Mouse (Mus musculus) forebrain, embryonic 15.5 days (tissue): ENCODE results near the gene Slc2a8. TPM values are rescaled to one million over a fixed set of nuclear protein-coding genes. Genes with fewer than 3 reads are reported as not detected.
A peak's percentile ranks its signal among the peaks of the same experiment; 100 is the strongest.

Source experiments
- ATAC-seq: fragments of 200-750 bp; cut with Nextera tagmentation; replicated peaks from 2 replicates; pipeline ENCODE4 v1.8.0; 2017; ENCODE audit warnings: mild to moderate bottlenecking, moderate TSS enrichment, moderate library complexity
- H3K27ac ChIP-seq: fragments of 300-500 bp; sonication (generic); replicated peaks from 2 replicates; pipeline ENCODE4 v1.5.1; 2015; ENCODE audit warnings: mild to moderate bottlenecking, inconsistent platforms
- H3K27me3 ChIP-seq: fragments of 300-500 bp; sonication (generic); 2 replicates; pipeline ENCODE4 v1.6.1; 2015; ENCODE audit warnings: inconsistent platforms
- H3K36me3 ChIP-seq: fragments of 300-500 bp; sonication (generic); 2 replicates; pipeline ENCODE4 v1.6.1; 2015; ENCODE audit warnings: mild to moderate bottlenecking, inconsistent platforms
- H3K4me1 ChIP-seq: fragments of 300-500 bp; sonication (generic); 2 replicates; pipeline ENCODE4 v1.6.1; 2015; ENCODE audit warnings: inconsistent platforms
- H3K4me2 ChIP-seq: fragments of 300-500 bp; sonication (generic); replicated peaks from 2 replicates; pipeline ENCODE4 v1.6.1; 2015; ENCODE audit warnings: mild to moderate bottlenecking, inconsistent platforms
- H3K4me3 ChIP-seq: fragments of 300-500 bp; sonication (generic); 2 replicates; pipeline ENCODE4 v1.5.1; 2015; ENCODE audit warnings: mild to moderate bottlenecking, inconsistent platforms
- H3K9ac ChIP-seq: fragments of 300-500 bp; sonication (generic); replicated peaks from 2 replicates; pipeline ENCODE4 v1.6.1; 2015; ENCODE audit warnings: mild to moderate bottlenecking, inconsistent platforms
- H3K9me3 ChIP-seq: fragments of 300-500 bp; sonication (generic); 2 replicates; pipeline ENCODE4 v1.6.1; 2016; ENCODE audit warnings: inconsistent platforms
- WGBS: fragments of 180-500 bp; shearing (Covaris S2); methylation state at CpG from one replicate; pipeline ENCODE4 v1.1.7; 2015; ENCODE audit warnings: mixed read lengths; 5-methylcytosine and 5-hydroxymethylcytosine counted together
- polyA plus RNA-seq: library from polyadenylated mRNA; unstranded; fragments of >200 nt; fragmentation: Nextera tagmentation; extraction: Ambion mirVana; gene quantifications from 2 replicates; pipeline ENCODE4 v1.2.1, GENCODE M21; 2015

The Slc2a8 gene
- polyA plus RNA-seq, 1 experiment from 2014 or later = 20.9 TPM

DNA sequence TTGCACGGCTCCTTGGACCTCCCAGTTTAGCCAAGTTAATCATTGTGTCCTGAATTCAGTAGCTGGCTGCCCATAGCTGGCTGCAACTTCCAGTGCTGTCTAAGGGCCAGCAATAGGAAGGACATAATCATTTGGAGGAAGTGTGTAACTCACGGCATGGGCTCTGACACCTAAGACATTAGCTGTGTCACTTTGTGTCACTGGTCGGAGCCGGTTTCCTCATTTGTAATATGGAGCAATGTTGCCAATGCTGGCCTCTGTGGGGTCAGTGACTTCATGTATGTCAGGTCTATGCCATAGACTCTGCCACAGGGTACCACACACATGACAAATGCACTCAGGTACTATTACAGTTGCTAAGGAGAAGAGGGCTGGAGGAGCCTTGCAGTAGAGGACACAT lies 21.6 kb downstream of the Slc2a8 start:
- H3K27me3 ChIP-seq = no peaks in the 10 kb centered on the region
- 93% methylated on average over 4 of the region's 4 CpGs for WGBS
- no peak for ATAC-seq
- H3K4me2 ChIP-seq = peak overlapping the region; percentile 91
- peak overlapping the region; percentile 71; the same call in 1 of the 2 replicates for H3K4me3 ChIP-seq
- peaks cover 33% of the 10 kb centered on the region for H3K36me3 ChIP-seq
- peak overlapping the region; percentile 90; the same call in 1 of the 2 replicates for H3K9ac ChIP-seq
- no peaks in the 10 kb centered on the region for H3K9me3 ChIP-seq
- H3K27ac ChIP-seq = no peak overlapping the region
- peaks cover 39% of the 10 kb centered on the region for H3K4me1 ChIP-seq

DNA sequence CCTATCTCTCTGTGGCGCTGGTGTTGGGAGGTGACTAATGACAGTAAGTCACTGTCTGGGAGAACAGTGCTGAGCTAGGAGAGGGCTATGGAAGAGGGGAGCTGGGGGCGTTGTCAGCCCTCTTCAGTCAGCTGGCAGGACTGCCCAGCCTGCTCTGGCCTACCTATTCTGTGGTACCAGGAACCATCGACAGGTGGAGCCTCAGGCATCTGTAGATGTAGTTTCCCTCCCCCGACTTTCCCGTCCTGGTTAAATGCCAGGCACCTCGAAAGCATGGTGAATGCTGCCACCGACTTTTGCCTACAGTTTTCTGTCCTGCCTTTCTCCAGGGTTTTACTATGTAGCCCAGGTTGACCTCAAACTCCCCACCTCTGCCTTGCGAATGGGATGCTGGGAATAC lies 24.5 kb downstream of the Slc2a8 start:
- H3K27me3 ChIP-seq = no peaks in the 10 kb centered on the region
- H3K4me1 ChIP-seq = peaks cover 14% of the 10 kb centered on the region
- no peak for ATAC-seq
- no peak overlapping the region for H3K4me2 ChIP-seq
- H3K9me3 ChIP-seq = no peaks in the 10 kb centered on the region
- peaks cover 32% of the 10 kb centered on the region for H3K36me3 ChIP-seq
- H3K27ac ChIP-seq = no peak overlapping the region
- no peak overlapping the region for H3K9ac ChIP-seq
- WGBS = 59% methylated on average over 8 of the region's 8 CpGs
- no peak overlapping the region for H3K4me3 ChIP-seq

DNA sequence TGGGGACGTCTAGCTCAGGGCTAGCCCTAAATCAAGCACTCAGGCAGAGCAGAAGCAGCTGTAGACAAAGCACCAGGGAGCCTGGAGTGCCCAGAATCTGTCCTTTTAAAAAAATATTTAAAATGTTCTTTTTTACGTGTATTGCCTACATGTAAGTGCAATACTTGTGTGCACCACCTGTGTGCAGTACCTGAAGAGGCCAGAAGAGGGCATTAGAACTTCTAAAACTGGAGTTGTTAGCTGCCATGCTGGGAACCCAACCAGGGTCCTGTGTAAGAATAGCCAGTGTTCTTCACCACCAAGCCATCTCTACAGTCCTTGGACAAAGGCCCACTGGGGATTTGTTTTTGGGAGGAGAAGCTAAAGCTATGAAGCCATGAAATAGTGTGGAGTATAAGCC lies 27.3 kb downstream of the Slc2a8 start:
- no peak for ATAC-seq

DNA sequence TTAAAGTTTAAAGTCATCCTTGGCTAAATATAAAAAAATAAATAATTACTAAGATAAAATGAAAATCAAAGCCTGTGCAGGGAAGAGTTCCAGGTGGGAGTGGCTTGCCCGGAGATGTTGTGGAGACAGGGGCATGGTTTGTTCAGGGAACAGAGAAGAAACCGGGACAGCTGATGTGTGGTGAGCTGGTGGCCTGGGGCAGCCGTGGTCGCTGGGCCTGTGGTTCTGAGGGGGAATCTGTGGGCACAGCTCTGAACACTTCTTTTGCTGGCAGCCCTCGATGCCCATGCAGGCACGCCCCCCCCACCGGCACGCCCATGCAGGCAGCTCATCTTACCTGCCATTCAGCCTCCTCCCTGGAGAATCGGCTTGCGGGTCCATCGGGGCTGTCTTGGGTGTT lies 34.4 kb downstream of the Slc2a8 start:
- Histone ChIP-seq H3K27ac (no peak overlapping the region), H3K4me3 (no peak overlapping the region), H3K36me3 (peaks cover 39% of the 10 kb centered on the region), H3K27me3 (no peaks in the 10 kb centered on the region), H3K4me2 (no peak overlapping the region), H3K4me1 (no peaks in the 10 kb centered on the region), H3K9ac (no peak overlapping the region), H3K9me3 (no peaks in the 10 kb centered on the region)
- WGBS = 92% methylated on average over 11 of the region's 11 CpGs
- ATAC-seq = no peak

More for the DNA sequence above, 27.3 kb downstream of the Slc2a8 start:
- H3K4me3 ChIP-seq = no peak overlapping the region
- no peaks in the 10 kb centered on the region for H3K27me3 ChIP-seq
- H3K4me2 ChIP-seq = no peak overlapping the region
- H3K9ac ChIP-seq = no peak overlapping the region
- no peak overlapping the region for H3K27ac ChIP-seq
- H3K9me3 ChIP-seq = no peaks in the 10 kb centered on the region
- peaks cover 38% of the 10 kb centered on the region for H3K36me3 ChIP-seq
- H3K4me1 ChIP-seq = no peaks in the 10 kb centered on the region
- 100% methylated on average over 2 of the region's 2 CpGs for WGBS

DNA sequence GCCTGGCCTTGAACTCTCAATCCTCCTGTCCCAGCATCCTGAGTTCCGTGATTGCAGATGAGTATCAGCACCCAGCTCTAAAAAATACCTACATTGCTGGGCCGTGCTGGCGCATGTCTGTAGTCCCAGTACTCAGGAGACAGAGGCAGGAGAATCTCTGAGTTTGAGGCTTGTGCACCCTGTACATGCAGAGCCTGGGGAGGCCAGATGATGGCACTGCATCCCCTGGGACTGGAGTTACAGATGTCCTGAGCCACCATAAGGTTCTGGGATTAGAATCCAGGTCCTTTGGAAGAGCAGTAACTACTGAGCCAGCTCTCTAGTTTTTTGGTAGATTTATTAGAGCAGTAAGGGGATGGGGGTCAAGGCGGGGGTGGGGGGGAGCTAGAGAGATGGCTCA lies 41.4 kb downstream of the Slc2a8 start:
- ATAC-seq = no peak
- H3K36me3 ChIP-seq = peaks cover 53% of the 10 kb centered on the region
- H3K9ac ChIP-seq = no peak overlapping the region
- 91% methylated on average over 4 of the region's 4 CpGs for WGBS
- no peak overlapping the region for H3K4me2 ChIP-seq
- H3K9me3 ChIP-seq = no peaks in the 10 kb centered on the region
- no peak overlapping the region for H3K4me3 ChIP-seq
- no peak overlapping the region for H3K27ac ChIP-seq
- H3K27me3 ChIP-seq = no peaks in the 10 kb centered on the region
- no peaks in the 10 kb centered on the region for H3K4me1 ChIP-seq

DNA sequence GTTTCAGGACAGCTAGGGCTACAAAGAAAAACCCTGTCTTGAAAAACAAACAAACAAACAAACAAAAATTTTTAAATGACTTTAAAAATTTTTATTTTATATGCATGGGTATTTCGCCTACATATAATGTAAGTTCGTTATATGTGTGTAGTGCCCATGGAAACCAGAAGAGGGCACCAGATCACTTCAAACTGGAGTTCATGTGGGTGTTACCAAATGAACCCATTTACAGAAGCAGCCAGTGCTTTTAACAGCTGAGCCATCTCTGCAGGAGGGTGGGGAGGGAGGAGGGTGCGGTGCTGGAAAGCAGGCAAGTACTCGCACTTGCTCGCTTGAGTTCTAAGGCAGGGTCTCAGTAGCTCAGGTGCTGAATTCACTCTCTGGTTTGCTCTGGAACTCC lies 42.5 kb downstream of the Slc2a8 start:
- no peak overlapping the region for H3K4me2 ChIP-seq
- no peak overlapping the region for H3K27ac ChIP-seq
- H3K4me3 ChIP-seq = no peak overlapping the region
- no peak overlapping the region for H3K9ac ChIP-seq
- H3K36me3 ChIP-seq = peaks cover 48% of the 10 kb centered on the region
- H3K9me3 ChIP-seq = no peaks in the 10 kb centered on the region
- no peaks in the 10 kb centered on the region for H3K27me3 ChIP-seq
- 69% methylated on average over 5 of the region's 5 CpGs for WGBS
- H3K4me1 ChIP-seq = no peaks in the 10 kb centered on the region
- ATAC-seq = no peak

DNA sequence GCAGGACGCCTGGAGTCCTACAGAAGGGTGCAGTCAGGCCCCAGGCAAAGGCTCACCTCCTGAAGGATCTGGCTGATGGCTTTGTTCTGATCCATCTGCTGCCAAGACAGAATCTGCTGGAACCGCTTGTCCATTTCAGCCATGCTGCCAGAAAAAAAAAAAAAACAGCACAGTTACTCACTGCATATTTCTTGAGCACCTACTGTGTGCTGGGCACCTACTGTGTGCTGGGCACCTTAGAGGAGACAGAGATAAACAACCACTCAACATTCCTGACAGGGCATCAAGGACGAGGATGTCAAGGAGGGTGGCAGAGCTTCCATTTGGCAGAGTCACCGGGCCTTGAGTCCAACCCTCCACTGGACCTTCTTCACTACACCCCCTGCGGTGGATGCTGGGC lies 43.1 kb downstream of the Slc2a8 start:
- Histone ChIP-seq H3K4me1 (no peaks in the 10 kb centered on the region), H3K4me3 (no peak overlapping the region), H3K9ac (no peak overlapping the region), H3K4me2 (no peak overlapping the region), H3K9me3 (no peaks in the 10 kb centered on the region), H3K36me3 (peaks cover 46% of the 10 kb centered on the region), H3K27ac (no peak overlapping the region), H3K27me3 (no peaks in the 10 kb centered on the region)
- no peak for ATAC-seq
- 96% methylated on average over 5 of the region's 5 CpGs for WGBS

DNA sequence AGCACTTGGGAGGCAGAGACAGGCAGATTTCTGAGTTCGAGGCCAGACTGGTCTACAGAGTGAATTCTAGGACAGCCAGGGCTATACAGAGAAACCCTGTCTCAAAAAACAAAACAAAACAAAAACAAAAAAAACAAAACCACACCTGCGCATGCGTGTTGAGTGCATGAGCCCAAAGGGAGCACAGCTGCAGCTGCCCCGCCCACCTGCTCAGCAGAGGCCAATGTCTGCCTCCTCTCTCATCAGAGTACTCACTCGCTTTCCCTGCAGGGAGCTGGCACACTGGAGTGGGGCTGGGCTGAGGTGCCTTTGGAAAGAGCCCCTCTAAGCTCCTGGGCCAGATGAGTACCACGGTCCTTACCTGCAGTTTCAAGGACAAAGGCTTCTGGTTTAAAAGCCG lies 50.2 kb downstream of the Slc2a8 start:
- ATAC-seq = no peak
- Histone ChIP-seq H3K36me3 (peaks cover 18% of the 10 kb centered on the region; the same call in 1 of the 2 replicates), H3K4me2 (no peak overlapping the region)

DNA sequence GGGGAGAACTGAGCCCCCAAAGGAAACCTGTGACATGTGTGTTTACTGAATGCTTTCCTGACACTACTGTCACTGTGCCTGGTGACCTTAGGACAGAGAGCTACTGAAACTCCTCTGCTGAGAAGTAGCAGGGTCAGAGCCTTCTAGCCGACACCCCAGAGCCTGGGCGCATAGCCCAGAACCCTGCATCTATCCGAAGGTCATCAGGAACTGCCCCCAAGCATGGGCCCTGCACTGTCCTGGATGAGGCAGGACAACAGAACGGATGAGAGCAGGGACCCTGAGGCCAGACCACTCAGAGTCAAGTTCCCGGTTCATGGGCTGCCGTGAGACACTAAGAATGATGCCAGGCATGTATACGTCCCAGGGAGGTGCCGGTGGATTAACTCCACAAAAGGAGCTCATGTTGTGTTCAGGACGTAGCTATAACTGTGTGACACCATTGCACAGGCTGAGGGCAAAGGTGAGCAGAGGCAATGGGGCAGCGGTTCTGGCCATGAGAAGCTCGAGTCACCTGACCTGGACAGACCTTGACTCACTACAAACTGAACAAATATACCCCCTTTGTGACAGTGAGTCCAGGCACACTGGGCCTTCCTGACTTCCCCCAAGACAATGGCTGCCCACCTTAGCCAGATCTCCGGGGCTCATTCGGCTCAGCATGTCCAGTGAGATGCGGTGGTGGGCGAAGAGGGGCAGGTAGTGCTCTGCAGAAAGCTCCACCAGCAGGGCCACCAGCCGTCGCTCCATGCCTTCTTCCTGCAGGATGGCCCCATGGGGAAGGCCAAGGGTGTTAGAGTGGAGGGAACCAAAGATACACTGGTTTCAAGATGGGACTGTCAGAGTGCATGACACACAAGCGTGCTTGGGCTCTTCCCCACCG lies 52.7 kb downstream of the Slc2a8 start:
- Histone ChIP-seq H3K9ac (no peak overlapping the region), H3K36me3 (peaks cover 18% of the 10 kb centered on the region; the same call in 1 of the 2 replicates), H3K4me3 (no peak overlapping the region), H3K27ac (no peak overlapping the region), H3K4me1 (no peaks in the 10 kb centered on the region), H3K27me3 (no peaks in the 10 kb centered on the region), H3K4me2 (no peak overlapping the region), H3K9me3 (no peaks in the 10 kb centered on the region)
- 88% methylated on average over 19 of the region's 19 CpGs for WGBS
- ATAC-seq = no peak

More for the DNA sequence above, 50.2 kb downstream of the Slc2a8 start:
- no peak overlapping the region for H3K4me3 ChIP-seq
- WGBS = 70% methylated on average over 7 of the region's 7 CpGs
- no peaks in the 10 kb centered on the region for H3K27me3 ChIP-seq
- no peaks in the 10 kb centered on the region for H3K4me1 ChIP-seq
- H3K9me3 ChIP-seq = no peaks in the 10 kb centered on the region
- H3K9ac ChIP-seq = no peak overlapping the region
- no peak overlapping the region for H3K27ac ChIP-seq

DNA sequence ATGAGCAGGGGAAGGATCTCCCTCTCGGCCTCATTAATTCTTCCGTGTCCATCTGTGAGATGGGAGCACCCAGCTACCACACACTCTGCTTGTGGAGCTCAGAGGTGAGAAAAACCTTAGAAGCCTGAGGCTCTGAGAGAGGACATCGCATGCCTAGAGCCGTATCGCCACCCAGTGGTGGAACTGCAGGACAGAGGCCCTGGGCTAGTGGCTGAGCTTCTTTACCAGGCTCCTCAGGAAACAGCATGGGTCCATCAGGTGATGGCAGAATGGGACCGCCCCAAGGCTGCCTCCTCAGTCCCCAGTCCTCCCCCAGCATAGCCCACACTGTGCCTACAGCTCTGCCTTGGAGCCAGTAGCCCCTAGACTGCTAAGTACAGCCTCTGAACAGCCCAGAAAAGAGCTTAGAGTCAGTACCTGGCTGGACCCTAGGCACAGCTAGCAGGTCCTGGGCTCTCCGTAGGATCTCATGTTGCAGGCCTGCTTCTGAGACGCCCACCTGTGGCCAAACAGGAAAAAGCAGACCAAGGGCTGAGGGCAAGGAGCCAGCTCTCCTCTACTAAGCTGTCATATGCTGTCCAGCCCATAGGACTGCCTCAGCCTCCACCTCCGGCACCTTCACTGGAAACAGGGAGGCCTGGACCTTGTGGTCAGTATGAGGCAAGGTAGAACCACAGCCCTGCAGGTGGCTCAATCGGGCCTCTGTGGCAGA lies 53.5 kb downstream of the Slc2a8 start:
- WGBS = 26% methylated on average over 10 of the region's 10 CpGs
- Histone ChIP-seq H3K4me2 (no peak overlapping the region), H3K4me3 (no peak overlapping the region), H3K36me3 (peaks cover 22% of the 10 kb centered on the region), H3K27ac (no peak overlapping the region), H3K9me3 (no peaks in the 10 kb centered on the region), H3K4me1 (no peaks in the 10 kb centered on the region), H3K27me3 (no peaks in the 10 kb centered on the region), H3K9ac (no peak overlapping the region)
- peak; percentile 44 for ATAC-seq

DNA sequence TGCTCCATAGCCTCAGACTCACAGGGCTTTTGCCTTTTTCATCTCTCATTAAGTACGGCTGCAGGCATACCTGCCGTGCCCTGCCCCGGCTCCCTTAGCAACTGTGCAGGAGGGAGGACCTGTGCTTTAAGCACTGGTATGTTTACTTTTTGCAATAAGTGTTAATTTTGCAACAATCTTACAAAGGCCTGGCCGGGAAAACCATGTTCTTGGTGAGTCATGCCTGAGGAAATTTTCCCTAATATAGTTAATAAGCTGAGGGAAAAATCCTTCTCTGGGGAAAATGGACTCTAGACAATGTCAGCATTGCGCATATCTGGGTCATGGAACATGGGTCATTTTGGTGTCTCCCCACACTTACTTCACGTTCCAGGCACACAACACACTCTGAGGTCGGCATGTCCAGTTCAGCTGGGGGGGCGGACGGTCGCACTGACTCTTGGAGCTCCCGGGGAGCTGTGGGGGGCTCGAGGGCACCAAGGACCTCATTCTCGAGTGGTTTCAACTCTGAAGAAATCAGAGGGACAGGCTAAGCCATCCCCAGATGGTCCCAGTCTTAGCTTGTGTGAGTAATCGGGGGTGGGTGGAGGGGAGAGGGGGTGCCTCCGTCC lies 54.2 kb downstream of the Slc2a8 start:
- ATAC-seq = no peak
- Histone ChIP-seq H3K27ac (no peak overlapping the region), H3K36me3 (peaks cover 27% of the 10 kb centered on the region), H3K4me2 (no peak overlapping the region), H3K4me1 (no peaks in the 10 kb centered on the region), H3K9me3 (no peaks in the 10 kb centered on the region), H3K4me3 (no peak overlapping the region), H3K27me3 (no peaks in the 10 kb centered on the region), H3K9ac (no peak overlapping the region)
- 80% methylated on average over 15 of the region's 15 CpGs for WGBS
